Mouse (Mus musculus): Measurements from ENCODE around the gene 0610009B22Rik.
A peak's percentile ranks its signal among the peaks of the same experiment; 100 is the strongest.

Gene 0610009B22Rik

GRCm38 (mm10) chr11:51661867-51662365 is 26.8 kb downstream of the 0610009B22Rik start:
- no peak for DNase-seq (ENCODE audit: low spot score)

GRCm38 (mm10) chr11:51658705-51659104 is 30.0 kb downstream of the 0610009B22Rik start:
- DNase-seq (ENCODE audit: low spot score) = peak; percentile 38

GRCm38 (mm10) chr11:51658291-51658690 is 30.4 kb downstream of the 0610009B22Rik start:
- no peak for DNase-seq (ENCODE audit: low spot score)

- DNase-seq (ENCODE audit: low spot score) = peak; percentile 24
Observed at GRCm38 (mm10) chr11:51656798-51657521, 31.7 kb downstream of the 0610009B22Rik start.

- DNase-seq (ENCODE audit: low spot score) = no peak
Observed at GRCm38 (mm10) chr11:51654891-51655290, 33.8 kb downstream of the 0610009B22Rik start.

GRCm38 (mm10) chr11:51653736-51654135 is 34.9 kb downstream of the 0610009B22Rik start:
- no peak for DNase-seq (ENCODE audit: low spot score)

- DNase-seq (ENCODE audit: low spot score) = no peak
Observed at GRCm38 (mm10) chr11:51652889-51653418, 35.7 kb downstream of the 0610009B22Rik start.

- DNase-seq (ENCODE audit: low spot score) = peak; percentile 80
Observed at GRCm38 (mm10) chr11:51650691-51651515, 37.8 kb downstream of the 0610009B22Rik start, which contains the start of the genes N4bp3 and D930048N14Rik. Gene N4bp3, minus strand, starts transcription at chr11:51650842. Gene D930048N14Rik, plus strand, starts transcription at chr11:51650954.

GRCm38 (mm10) chr11:51650261-51650660 is 38.4 kb downstream of the 0610009B22Rik start:
- peak; percentile 43 for DNase-seq (ENCODE audit: low spot score)

GRCm38 (mm10) chr11:51649889-51650199 is 38.8 kb downstream of the 0610009B22Rik start:
- no peak for DNase-seq (ENCODE audit: low spot score)

GRCm38 (mm10) chr11:51649111-51649888 is 39.4 kb downstream of the 0610009B22Rik start:
- no peak for DNase-seq (ENCODE audit: low spot score)

- DNase-seq (ENCODE audit: low spot score) = no peak
Observed at GRCm38 (mm10) chr11:51648566-51648965, 40.1 kb downstream of the 0610009B22Rik start.

GRCm38 (mm10) chr11:51646751-51647667 is 41.7 kb downstream of the 0610009B22Rik start:
- no peak for DNase-seq (ENCODE audit: low spot score)

GRCm38 (mm10) chr11:51646245-51646644 is 42.4 kb downstream of the 0610009B22Rik start:
- no peak for DNase-seq (ENCODE audit: low spot score)

GRCm38 (mm10) chr11:51645293-51645692 is 43.4 kb downstream of the 0610009B22Rik start:
- no peak for DNase-seq (ENCODE audit: low spot score)

- no peak for DNase-seq (ENCODE audit: low spot score)
Observed at GRCm38 (mm10) chr11:51644217-51644616, 44.5 kb downstream of the 0610009B22Rik start.

GRCm38 (mm10) chr11:51643761-51644160 is 44.9 kb downstream of the 0610009B22Rik start:
- no peak for DNase-seq (ENCODE audit: low spot score)

- no peak for DNase-seq (ENCODE audit: low spot score)
Observed at GRCm38 (mm10) chr11:51643202-51643601, 45.5 kb downstream of the 0610009B22Rik start.

GRCm38 (mm10) chr11:51640748-51641147 is 47.9 kb downstream of the 0610009B22Rik start:
- no peak for DNase-seq (ENCODE audit: low spot score)

GRCm38 (mm10) chr11:51638497-51638896 is 50.2 kb downstream of the 0610009B22Rik start:
- DNase-seq (ENCODE audit: low spot score) = no peak

- peak; percentile 56 for DNase-seq (ENCODE audit: low spot score)
Observed at GRCm38 (mm10) chr11:51637971-51638414, 50.7 kb downstream of the 0610009B22Rik start.
